Mouse (Mus musculus) kidney, embryonic 16.5 days (tissue): Measurements from ENCODE around the gene Ubqln4. TPM values are rescaled to one million over a fixed set of nuclear protein-coding genes. Genes with fewer than 3 reads are reported as not detected.
A peak's percentile ranks its signal among the peaks of the same experiment; 100 is the strongest.
"Not testable (repeated sequence)": the region's sequence is repeated elsewhere in the genome, so short reads cannot be mapped to it uniquely, and the experiment has no call there.

Source experiments
- ATAC-seq: fragments of 200-750 bp; cut with Nextera tagmentation; 2 replicates; pipeline ENCODE4 v1.8.0; 2017; ENCODE audit warnings: moderate TSS enrichment; ENCODE audit not compliant: low FRiP score, low TSS enrichment
- H3K27ac ChIP-seq: fragments of 300-500 bp; sonication (generic); 2 replicates; pipeline ENCODE4 v1.5.1; 2014; ENCODE audit warnings: low read length
- H3K27me3 ChIP-seq: fragments of 300-500 bp; sonication (generic); 2 replicates; pipeline ENCODE4 v1.6.1; 2014; ENCODE audit warnings: low read length, control low read depth, mixed read lengths; ENCODE audit not compliant: insufficient read depth
- H3K36me3 ChIP-seq: fragments of 300-500 bp; sonication (generic); 2 replicates; pipeline ENCODE4 v1.6.1; 2014; ENCODE audit warnings: low read length, control low read depth, mixed read lengths; ENCODE audit not compliant: insufficient read depth
- H3K4me1 ChIP-seq: fragments of 300-500 bp; sonication (generic); 2 replicates; pipeline ENCODE4 v1.6.1; 2014; ENCODE audit warnings: low read length, control low read depth, mixed read lengths; ENCODE audit not compliant: insufficient read depth
- H3K4me2 ChIP-seq: fragments of 300-500 bp; sonication (generic); replicated peaks from 2 replicates; pipeline ENCODE4 v1.6.1; 2014; ENCODE audit warnings: low read depth, low read length
- H3K4me3 ChIP-seq: fragments of 300-500 bp; sonication (generic); 2 replicates; pipeline ENCODE4 v1.5.1; 2014; ENCODE audit warnings: mild to moderate bottlenecking, low read length
- H3K9ac ChIP-seq: fragments of 300-500 bp; sonication (generic); replicated peaks from 2 replicates; pipeline ENCODE4 v1.6.1; 2014; ENCODE audit warnings: low read length
- H3K9me3 ChIP-seq: fragments of 300-500 bp; sonication (generic); 2 replicates; pipeline ENCODE4 v1.6.1; 2016; ENCODE audit warnings: low read length, control low read depth
- WGBS: fragments of 180-500 bp; shearing (Covaris S2); extraction: QIAGEN DNeasy Blood & Tissue Kit; methylation state at CpG from one replicate; pipeline ENCODE4 v1.1.7; 2014; 5-methylcytosine and 5-hydroxymethylcytosine counted together
- polyA plus RNA-seq: library from polyadenylated mRNA; unstranded; fragments of >200 nt; fragmentation: Nextera tagmentation; extraction: Ambion mirVana; gene quantifications from 2 replicates; pipeline ENCODE4 v1.2.1, GENCODE M21; 2015

Gene Ubqln4
- polyA plus RNA-seq, 1 experiment from 2014 or later, result 52.7 TPM

- Histone ChIP-seq H3K4me3 (no peak overlapping the region), H3K27ac (peak overlapping the region; percentile 67), H3K36me3 (no peaks in the 10 kb centered on the region), H3K9ac (no peak overlapping the region), H3K4me2 (no peak overlapping the region), H3K9me3 (no peaks in the 10 kb centered on the region), H3K4me1 (peaks cover 16% of the 10 kb centered on the region), H3K27me3 (no peaks in the 10 kb centered on the region)
- 10% methylated on average over 6 of the region's 6 CpGs for WGBS
- peak; percentile 76 for ATAC-seq
Measured at GRCm38 (mm10) chr3:88603714-88604161, 50.2 kb downstream of the Ubqln4 start.

- Histone ChIP-seq H3K4me3 (no peak overlapping the region), H3K4me2 (no peak overlapping the region), H3K27me3 (no peaks in the 10 kb centered on the region), H3K9ac (no peak overlapping the region), H3K27ac (no peak overlapping the region), H3K9me3 (no peaks in the 10 kb centered on the region), H3K4me1 (peaks cover 16% of the 10 kb centered on the region), H3K36me3 (no peaks in the 10 kb centered on the region)
- ATAC-seq, result no peak
- 95% methylated on average over 7 of the region's 7 CpGs for WGBS
Measured at GRCm38 (mm10) chr3:88604863-88605262, 51.3 kb downstream of the Ubqln4 start.

- H3K9me3 ChIP-seq, H3K27me3 ChIP-seq, H3K4me2 ChIP-seq, H3K27ac ChIP-seq, H3K9ac ChIP-seq, H3K36me3 ChIP-seq, ATAC-seq: not testable (repeated sequence)
- WGBS, result 90% methylated on average over 2 of the region's 2 CpGs
- peaks cover 16% of the 10 kb centered on the region for H3K4me1 ChIP-seq
- peak within 1 kb of the TSS; percentile 35; the same call in 1 of the 2 replicates for H3K4me3 ChIP-seq
Measured at GRCm38 (mm10) chr3:88605666-88606065, 52.1 kb downstream of the Ubqln4 start, which contains the start of gene Arhgef2. TSS of gene Arhgef2 (plus strand) at chr3:88605966.

- Histone ChIP-seq H3K9me3 (no peaks in the 10 kb centered on the region), H3K27me3 (no peaks in the 10 kb centered on the region), H3K9ac (peak overlapping the region; percentile 62), H3K27ac (no peak overlapping the region), H3K4me1 (peaks cover 16% of the 10 kb centered on the region), H3K4me3 (peak overlapping the region; percentile 35), H3K4me2 (peak overlapping the region; percentile 55), H3K36me3 (no peaks in the 10 kb centered on the region)
- WGBS, result under 1% methylated on average over 20 of the region's 20 CpGs
- ATAC-seq, result peak; percentile 89
Measured at GRCm38 (mm10) chr3:88607065-88607757, 53.7 kb downstream of the Ubqln4 start.

GRCm38 (mm10) chr3:88607758-88608138 is 54.2 kb downstream of the Ubqln4 start:
- Histone ChIP-seq H3K4me2 (peak overlapping the region; percentile 55), H3K4me1 (peaks cover 16% of the 10 kb centered on the region), H3K9me3 (no peaks in the 10 kb centered on the region), H3K4me3 (peak overlapping the region; percentile 35), H3K36me3 (no peaks in the 10 kb centered on the region), H3K9ac (peak overlapping the region; percentile 62), H3K27me3 (no peaks in the 10 kb centered on the region), H3K27ac (no peak overlapping the region)
- peak; percentile 49 for ATAC-seq
- 25% methylated on average over 10 of the region's 10 CpGs for WGBS

GRCm38 (mm10) chr3:88609066-88609465 is 55.5 kb downstream of the Ubqln4 start:
- H3K36me3 ChIP-seq, result no peaks in the 10 kb centered on the region
- ATAC-seq, result no peak
- H3K9me3 ChIP-seq, result no peaks in the 10 kb centered on the region
- peaks cover 13% of the 10 kb centered on the region for H3K4me1 ChIP-seq
- H3K4me2 ChIP-seq, result no peak overlapping the region
- no peak overlapping the region for H3K27ac ChIP-seq
- no peaks in the 10 kb centered on the region for H3K27me3 ChIP-seq
- WGBS, result 45% methylated on average over 4 of the region's 4 CpGs
- no peak overlapping the region for H3K4me3 ChIP-seq
- H3K9ac ChIP-seq, result no peak overlapping the region

- ATAC-seq, result no peak
- no peaks in the 10 kb centered on the region for H3K36me3 ChIP-seq
- WGBS, result 78% methylated on average over 8 of the region's 8 CpGs
- H3K9ac ChIP-seq, result no peak overlapping the region
- no peak overlapping the region for H3K27ac ChIP-seq
- no peaks in the 10 kb centered on the region for H3K9me3 ChIP-seq
- H3K27me3 ChIP-seq, result no peaks in the 10 kb centered on the region
- peaks cover 26% of the 10 kb centered on the region for H3K4me1 ChIP-seq
- H3K4me3 ChIP-seq, result no peak overlapping the region
- H3K4me2 ChIP-seq, result no peak overlapping the region
Measured at GRCm38 (mm10) chr3:88614418-88614817, 60.9 kb downstream of the Ubqln4 start.

GRCm38 (mm10) chr3:88615117-88615516 is 61.6 kb downstream of the Ubqln4 start:
- Histone ChIP-seq H3K4me3 (peak overlapping the region; percentile 28), H3K9me3 (no peaks in the 10 kb centered on the region), H3K27ac (peak overlapping the region; percentile 71), H3K4me1 (peaks cover 29% of the 10 kb centered on the region), H3K9ac (peak overlapping the region; percentile 23), H3K36me3 (no peaks in the 10 kb centered on the region), H3K4me2 (peak overlapping the region; percentile 42), H3K27me3 (no peaks in the 10 kb centered on the region)
- ATAC-seq, result peak; percentile 55
- 69% methylated on average over 5 of the region's 5 CpGs for WGBS

GRCm38 (mm10) chr3:88615902-88616391 is 62.4 kb downstream of the Ubqln4 start:
- Histone ChIP-seq H3K27me3 (no peaks in the 10 kb centered on the region), H3K4me1 (peaks cover 35% of the 10 kb centered on the region), H3K4me2 (peak overlapping the region; percentile 42), H3K4me3 (peak overlapping the region; percentile 28), H3K36me3 (no peaks in the 10 kb centered on the region), H3K27ac (peak overlapping the region; percentile 71), H3K9ac (peak overlapping the region; percentile 23), H3K9me3 (no peaks in the 10 kb centered on the region)
- ATAC-seq, result no peak; the same call in 1 of the 2 replicates
- 48% methylated on average over 9 of the region's 9 CpGs for WGBS

GRCm38 (mm10) chr3:88616951-88617500 is 63.5 kb downstream of the Ubqln4 start:
- H3K4me3 ChIP-seq, result no peak overlapping the region
- no peaks in the 10 kb centered on the region for H3K36me3 ChIP-seq
- no peaks in the 10 kb centered on the region for H3K9me3 ChIP-seq
- no peak for ATAC-seq
- WGBS, result 76% methylated on average over 3 of the region's 3 CpGs
- no peak overlapping the region for H3K27ac ChIP-seq
- peaks cover 35% of the 10 kb centered on the region for H3K4me1 ChIP-seq
- peak overlapping the region; percentile 42 for H3K4me2 ChIP-seq
- no peaks in the 10 kb centered on the region for H3K27me3 ChIP-seq
- no peak overlapping the region for H3K9ac ChIP-seq
